Mouse (Mus musculus): ENCODE measurements around the gene Gucd1. TPM values are rescaled to one million over a fixed set of nuclear protein-coding genes. Genes with fewer than 3 reads are reported as not detected.
A peak's percentile ranks its signal among the peaks of the same experiment; 100 is the strongest.
"Not testable (repeated sequence)": the region's sequence is repeated elsewhere in the genome, so short reads cannot be mapped to it uniquely, and the experiment has no call there.

Gucd1 gene
- polyA plus RNA-seq, 1 experiment: 17.2 TPM

- DNase-seq (ENCODE audit: extremely low spot score in 1 of 2, low spot score in 1 of 2): peak in 1 of 2 experiments; percentile 51
These were observed 78.5 kb downstream of the Gucd1 start for GRCm38 (mm10) chr10:75439211-75439811.

- peak in 1 of 2 experiments; percentile 54 for DNase-seq (ENCODE audit: extremely low spot score in 1 of 2, low spot score in 1 of 2)
These were observed 79.5 kb downstream of the Gucd1 start for GRCm38 (mm10) chr10:75438132-75438810.

- DNase-seq (ENCODE audit: extremely low spot score in 1 of 2, low spot score in 1 of 2): no peak
These were observed 80.5 kb downstream of the Gucd1 start for GRCm38 (mm10) chr10:75437284-75437683.

GRCm38 (mm10) chr10:75436604-75437217 is 81.1 kb downstream of the Gucd1 start:
- peak; percentile 74 to 97 for DNase-seq (ENCODE audit: extremely low spot score in 1 of 2, low spot score in 1 of 2)

- no peak for DNase-seq (ENCODE audit: extremely low spot score in 1 of 2, low spot score in 1 of 2)
These were observed 87.1 kb downstream of the Gucd1 start for GRCm38 (mm10) chr10:75430633-75431032.

GRCm38 (mm10) chr10:75430147-75430537 is 87.6 kb downstream of the Gucd1 start:
- DNase-seq (ENCODE audit: extremely low spot score in 1 of 2, low spot score in 1 of 2): no peak

GRCm38 (mm10) chr10:75429522-75430146 is 88.1 kb downstream of the Gucd1 start:
- no peak for DNase-seq (ENCODE audit: extremely low spot score in 1 of 2, low spot score in 1 of 2)

GRCm38 (mm10) chr10:75429004-75429380 is 88.8 kb downstream of the Gucd1 start:
- no peak for DNase-seq (ENCODE audit: extremely low spot score in 1 of 2, low spot score in 1 of 2)

- DNase-seq (ENCODE audit: extremely low spot score in 1 of 2, low spot score in 1 of 2): no peak
These were observed 89.4 kb downstream of the Gucd1 start for GRCm38 (mm10) chr10:75428049-75429003.

- DNase-seq (ENCODE audit: extremely low spot score in 1 of 2, low spot score in 1 of 2): no peak
These were observed 93.3 kb downstream of the Gucd1 start for GRCm38 (mm10) chr10:75424498-75424901.

GRCm38 (mm10) chr10:75418747-75419146 is 99.0 kb downstream of the Gucd1 start:
- DNase-seq (ENCODE audit: extremely low spot score in 1 of 2, low spot score in 1 of 2): no peak

GRCm38 (mm10) chr10:75417363-75418042 is 100.3 kb downstream of the Gucd1 start:
- DNase-seq (ENCODE audit: extremely low spot score in 1 of 2, low spot score in 1 of 2): no peak

- no peak for DNase-seq (ENCODE audit: extremely low spot score in 1 of 2, low spot score in 1 of 2)
These were observed 102.8 kb downstream of the Gucd1 start for GRCm38 (mm10) chr10:75414925-75415324.

GRCm38 (mm10) chr10:75412114-75413103 is 105.4 kb downstream of the Gucd1 start:
- no peak for DNase-seq (ENCODE audit: extremely low spot score in 1 of 2, low spot score in 1 of 2)

- DNase-seq (ENCODE audit: extremely low spot score in 1 of 2, low spot score in 1 of 2): not testable (repeated sequence)
These were observed 106.2 kb downstream of the Gucd1 start for GRCm38 (mm10) chr10:75411343-75412113.

- no peak for DNase-seq (ENCODE audit: extremely low spot score in 1 of 2, low spot score in 1 of 2)
These were observed 110.0 kb downstream of the Gucd1 start for GRCm38 (mm10) chr10:75407741-75408140.

GRCm38 (mm10) chr10:75406755-75407154 is 111.0 kb downstream of the Gucd1 start:
- no peak for DNase-seq (ENCODE audit: extremely low spot score in 1 of 2, low spot score in 1 of 2)

- DNase-seq (ENCODE audit: extremely low spot score in 1 of 2, low spot score in 1 of 2): no peak
These were observed 111.9 kb downstream of the Gucd1 start for GRCm38 (mm10) chr10:75405916-75406315.
